Mouse (Mus musculus): ENCODE data around the gene Sorcs1.
A peak's percentile ranks its signal among the peaks of the same experiment; 100 is the strongest.

The Sorcs1 gene

DNA sequence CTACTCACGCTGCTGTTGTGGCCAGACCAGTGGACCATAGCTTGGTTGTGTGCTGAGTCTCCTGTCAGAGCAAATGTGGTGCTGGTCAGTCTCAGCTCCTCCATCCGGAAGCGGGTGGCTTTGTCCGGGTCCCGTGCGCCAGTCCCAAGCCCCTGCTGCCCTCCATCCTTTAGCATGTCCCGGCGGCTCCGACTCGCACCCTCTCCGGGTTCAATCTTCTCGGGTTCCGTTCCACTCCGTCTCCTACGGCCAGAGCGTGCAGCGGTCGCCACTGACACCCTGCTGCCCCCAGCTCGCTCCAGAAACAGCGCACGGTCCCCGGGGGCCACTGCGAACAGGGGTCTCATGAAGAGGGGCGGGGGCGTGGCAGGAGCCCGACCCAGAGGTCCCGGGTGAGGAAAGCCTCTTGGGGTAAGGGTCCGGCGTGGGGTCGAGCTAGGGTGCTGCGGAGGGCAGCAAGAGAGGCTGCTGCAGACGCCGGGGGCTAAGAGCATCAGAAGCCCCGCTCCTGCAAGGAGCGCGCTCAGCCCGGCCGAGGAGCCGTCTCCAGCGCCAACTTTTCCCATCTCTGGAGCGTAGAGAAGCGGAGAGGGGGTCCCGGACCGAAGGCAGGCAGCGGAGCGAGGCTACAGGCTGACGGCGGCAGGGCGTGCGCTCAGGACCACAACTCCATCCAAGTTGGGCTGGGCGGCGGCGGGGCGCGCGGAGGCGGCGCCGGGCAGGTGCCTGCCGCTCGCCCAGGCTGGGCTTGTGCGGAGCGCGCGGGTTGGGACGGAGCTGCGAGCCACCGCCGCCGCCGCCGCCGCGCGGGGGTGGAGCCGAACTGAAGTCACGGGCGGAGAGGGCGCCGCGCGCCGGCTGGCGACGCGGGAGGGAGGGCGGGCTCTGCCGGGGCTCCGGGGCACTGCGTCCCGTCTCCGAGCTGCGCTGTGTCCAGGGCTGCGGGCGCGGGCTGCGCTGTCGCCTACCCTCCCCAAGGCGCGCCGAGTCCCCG is at the start of gene Sorcs1:
Gene Sorcs1 (minus strand): TSS at position 744 of the 994 bp plus-strand sequence.
- peak; percentile 74 for DNase-seq (ENCODE audit: extremely low spot score, low spot score)

DNA sequence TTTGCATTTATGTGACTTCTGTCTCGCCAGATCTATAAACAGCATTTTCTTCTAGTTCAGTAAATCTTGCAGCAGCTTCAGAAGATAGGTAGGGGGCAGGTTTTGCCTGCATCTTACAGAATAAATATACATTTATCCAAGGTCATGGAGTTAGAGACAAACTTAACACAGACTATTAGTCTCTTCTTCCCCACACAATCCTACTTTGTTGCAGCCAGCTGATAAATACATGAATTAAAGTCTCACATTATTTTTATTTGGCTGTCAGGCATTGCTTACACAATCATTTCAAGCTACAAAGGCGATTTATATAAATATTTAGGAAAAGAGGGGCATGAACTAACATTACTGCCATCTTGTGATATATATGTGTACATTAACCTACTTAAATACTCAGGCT is 4.8 kb upstream of the Sorcs1 start:
- no peak for DNase-seq (ENCODE audit: extremely low spot score, low spot score)

DNA sequence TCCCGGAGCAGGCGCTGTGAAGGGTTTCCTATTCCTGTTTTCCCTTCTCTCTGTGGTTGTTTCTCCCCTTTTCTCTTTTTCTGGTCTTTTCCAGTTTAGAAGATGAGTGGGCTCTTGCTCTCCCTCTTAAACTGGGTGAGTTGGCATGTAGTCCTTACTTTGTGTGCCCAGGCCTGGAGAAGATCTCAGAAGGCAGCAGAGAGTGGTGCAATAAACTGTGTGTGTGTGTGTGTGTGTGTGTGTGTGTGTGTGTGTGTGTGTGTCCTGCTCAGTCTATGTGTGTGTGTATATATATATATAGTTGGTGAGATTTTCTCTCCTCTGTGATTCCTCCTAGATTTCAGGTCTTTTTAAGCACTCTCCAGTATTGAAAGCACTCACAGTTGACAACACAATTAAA is 500 bp upstream of the Sorcs1 start:
- DNase-seq (ENCODE audit: extremely low spot score, low spot score) = no peak

DNA sequence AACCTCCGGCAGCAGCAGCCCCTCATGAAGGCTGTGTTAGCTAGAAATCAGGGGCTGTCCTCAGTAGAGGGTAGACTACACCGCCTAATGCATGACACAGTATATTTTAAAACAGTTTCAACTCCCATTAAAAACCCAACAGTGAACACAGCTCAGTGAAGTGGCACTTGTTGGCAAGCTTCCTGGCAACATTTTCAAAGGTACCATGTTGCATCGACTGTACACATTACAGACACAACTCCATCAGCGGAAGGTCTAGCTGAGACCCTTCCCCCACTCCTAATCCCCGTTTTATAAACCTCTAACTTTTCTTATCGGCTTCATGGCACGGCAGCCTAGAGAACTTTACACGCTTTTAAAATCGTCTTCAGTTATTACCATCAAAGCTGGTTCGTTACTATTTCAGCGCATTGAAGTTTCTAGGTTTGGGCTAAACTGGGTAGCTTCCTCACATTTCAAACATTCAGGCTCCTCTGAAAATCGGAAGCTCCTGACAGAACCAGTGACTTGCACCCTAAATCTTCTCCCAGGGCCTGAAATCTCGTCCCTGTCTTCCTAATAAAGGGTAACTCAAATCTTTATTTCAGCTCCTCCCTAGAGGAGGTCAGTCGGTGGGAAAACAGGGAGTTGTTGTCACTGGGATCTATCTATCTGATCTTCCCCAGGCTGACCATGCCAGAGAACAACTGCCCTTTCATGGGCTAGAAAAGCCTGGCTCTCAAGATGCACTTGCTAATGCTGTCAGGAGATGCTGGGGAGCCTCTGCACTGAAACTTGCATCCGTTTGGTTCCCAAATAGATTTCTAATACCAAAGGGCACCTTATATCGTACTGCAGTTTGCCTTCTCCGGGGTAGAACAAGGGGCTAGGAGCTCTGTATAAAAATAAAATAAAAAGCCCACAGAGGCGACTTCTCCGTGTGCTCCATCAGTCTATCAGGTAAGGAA is 1.6 kb downstream of the Sorcs1 start:
- peak; percentile 16 for DNase-seq (ENCODE audit: extremely low spot score, low spot score)

DNA sequence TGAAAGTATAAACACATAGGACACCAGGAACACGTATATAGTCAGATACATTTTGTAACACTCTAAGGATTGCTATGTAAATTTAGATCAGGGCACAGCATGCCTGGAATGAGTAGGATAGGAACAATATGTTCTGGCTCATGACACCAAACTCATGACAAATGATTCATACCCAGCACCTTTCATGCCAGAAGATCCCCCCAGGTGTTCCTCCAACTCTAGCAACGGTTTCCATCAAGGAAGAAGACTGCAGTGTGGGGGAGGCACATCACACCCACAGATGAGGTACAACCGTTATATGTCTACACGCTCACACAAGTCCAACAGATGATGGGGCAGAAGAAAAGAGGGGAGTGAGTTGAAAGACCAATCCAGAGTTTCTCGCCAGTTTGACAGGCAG is 3.5 kb downstream of the Sorcs1 start:
- DNase-seq (ENCODE audit: extremely low spot score, low spot score) = no peak

DNA sequence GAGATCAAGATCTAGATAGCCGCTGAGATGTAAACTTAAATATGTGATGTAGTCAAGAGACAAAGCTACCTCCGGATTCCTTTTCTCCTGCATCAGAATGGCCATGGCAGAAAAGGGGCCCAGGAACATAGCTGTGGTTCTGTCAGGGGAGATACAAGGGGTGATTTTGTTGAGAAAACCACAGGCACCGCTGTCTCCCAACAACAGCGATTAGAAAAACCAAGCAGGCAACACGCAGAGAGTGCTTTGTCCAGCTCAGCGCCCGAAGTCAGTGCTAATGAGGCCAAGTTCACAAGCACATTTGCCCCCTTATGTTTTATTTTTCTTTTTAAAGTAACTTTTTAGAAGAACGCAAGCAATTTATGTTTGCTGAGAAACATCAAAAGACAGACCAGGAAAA is 10.9 kb downstream of the Sorcs1 start:
- DNase-seq (ENCODE audit: extremely low spot score, low spot score) = no peak

DNA sequence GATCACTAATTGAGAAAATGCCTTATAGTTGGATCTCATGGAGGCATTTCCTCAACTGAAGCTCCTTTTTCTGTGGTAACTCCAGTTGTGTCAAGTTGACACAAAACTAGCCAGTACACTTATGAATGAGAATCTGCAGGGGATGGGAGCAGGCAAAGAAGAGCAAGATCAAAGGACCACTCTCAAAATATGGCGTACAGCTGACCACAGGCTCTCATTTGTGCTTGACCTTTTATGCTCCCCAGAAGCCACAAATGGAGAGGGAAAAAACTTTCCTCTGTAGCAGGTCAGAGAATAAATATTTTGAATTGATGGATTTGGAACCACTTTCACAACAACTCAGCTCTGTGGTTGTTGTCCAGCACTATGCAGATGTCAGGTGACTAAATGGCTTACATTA is 14.1 kb downstream of the Sorcs1 start:
- no peak for DNase-seq (ENCODE audit: extremely low spot score, low spot score)

DNA sequence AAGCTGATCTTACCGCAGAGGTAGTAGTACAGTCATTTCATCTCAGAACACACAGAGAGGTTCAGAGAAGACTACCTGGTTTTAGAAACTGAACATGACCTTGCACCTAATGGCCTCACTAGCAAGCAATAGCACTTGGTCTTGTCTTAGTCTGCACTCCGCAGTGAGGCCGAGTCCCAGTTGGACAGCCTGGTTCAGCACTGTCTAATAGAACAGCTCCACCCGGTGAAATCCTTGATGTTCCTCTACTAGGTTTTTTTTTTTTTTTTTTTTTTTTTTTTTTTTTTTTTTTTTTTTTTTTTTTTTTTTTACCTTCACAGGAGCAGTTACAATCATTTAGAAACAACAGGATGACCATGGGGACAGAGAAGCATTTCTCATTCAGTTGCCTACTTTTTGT is 19.3 kb downstream of the Sorcs1 start:
- DNase-seq (ENCODE audit: extremely low spot score, low spot score) = no peak

DNA sequence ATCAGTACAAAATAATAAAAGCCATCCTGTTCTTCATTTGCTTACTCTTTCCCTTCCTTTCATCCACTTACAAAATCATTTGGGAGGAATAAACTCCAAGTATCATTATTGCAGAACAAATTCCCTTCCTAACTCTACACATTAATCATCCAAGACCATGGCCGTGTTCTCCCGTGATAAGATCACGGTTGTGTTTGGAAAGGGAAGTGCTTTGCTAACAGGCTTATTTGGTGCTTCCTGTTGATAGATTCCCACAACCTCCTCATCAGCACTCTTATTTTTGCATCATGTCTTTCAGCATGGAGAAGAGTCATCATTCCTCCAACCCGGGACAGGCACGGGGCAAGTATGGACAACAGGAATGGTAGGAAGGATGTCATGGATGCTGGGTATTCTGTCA is 25.7 kb downstream of the Sorcs1 start:
- no peak for DNase-seq (ENCODE audit: extremely low spot score, low spot score)

DNA sequence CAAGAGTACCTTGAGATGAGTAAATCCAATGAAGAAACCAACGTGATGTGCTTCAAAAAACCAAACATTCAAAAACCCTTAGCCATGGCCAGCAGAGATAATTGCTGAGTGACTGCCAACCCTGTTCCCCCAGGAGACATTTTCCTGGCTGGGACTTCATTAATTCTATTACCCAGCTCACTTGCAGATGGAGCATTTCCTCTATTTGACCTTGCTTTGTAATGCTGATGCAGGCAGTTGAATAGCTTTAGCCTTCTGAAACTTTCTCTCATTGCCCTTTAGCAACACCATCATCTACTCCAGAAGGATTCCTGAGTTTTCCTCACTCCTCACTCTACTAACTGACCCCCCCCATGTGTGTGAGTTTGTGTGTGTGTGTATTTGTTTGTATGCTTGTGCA is 34.6 kb downstream of the Sorcs1 start:
- DNase-seq (ENCODE audit: extremely low spot score, low spot score) = no peak

DNA sequence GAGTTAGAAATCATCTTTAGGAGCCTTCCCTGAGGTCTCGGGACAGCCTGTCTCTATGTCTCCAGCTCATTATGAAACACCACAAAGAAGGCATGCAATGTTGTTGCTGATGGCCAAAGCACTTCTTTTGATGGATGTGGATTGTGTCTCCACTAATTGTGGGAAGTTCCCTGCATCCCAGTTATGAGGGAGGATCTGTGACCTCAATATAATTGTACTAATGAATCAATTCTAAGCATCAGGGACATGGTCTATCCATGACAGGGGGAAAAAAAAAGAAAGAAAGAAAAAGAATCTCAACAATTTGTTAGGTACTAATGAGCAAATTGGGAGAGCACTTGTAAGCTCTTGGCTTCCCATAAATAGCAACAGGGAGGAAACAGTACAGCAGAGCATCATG is 36.3 kb downstream of the Sorcs1 start:
- no peak for DNase-seq (ENCODE audit: extremely low spot score, low spot score)

DNA sequence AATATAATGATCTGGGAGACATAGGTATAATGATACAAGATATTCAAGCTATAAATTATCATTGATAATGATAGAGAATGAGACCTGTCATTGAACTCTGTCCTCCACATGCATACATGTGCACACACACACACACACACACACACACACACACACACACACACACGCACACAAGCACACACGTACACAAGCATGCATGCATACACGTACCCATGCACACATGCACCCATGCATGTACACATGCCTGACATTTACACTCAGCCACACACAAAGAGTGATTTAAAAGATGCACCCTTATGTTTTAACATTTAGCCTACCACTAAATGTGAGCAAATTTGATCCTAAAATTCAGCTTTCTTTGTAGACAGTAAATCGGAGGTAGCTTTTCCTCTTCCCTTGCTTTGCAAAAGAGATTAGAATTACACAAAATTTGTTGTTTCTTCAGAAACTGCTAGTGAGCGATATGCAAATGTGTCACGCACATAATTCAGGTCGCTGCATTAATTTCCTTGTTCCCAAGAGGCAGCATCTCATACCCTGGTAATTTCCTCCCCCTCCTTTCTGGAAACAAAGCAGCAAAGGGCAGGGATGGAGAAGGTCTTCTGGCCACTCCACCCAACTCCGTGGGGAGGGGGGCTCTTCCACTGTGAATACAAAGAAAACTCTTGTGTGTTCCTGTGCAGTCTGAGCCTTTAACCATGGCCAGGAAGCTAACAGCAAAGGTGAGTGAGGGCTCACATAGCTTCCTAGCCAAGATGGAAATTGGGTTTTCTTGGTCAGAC is 38.0 kb downstream of the Sorcs1 start:
- DNase-seq (ENCODE audit: extremely low spot score, low spot score) = no peak

DNA sequence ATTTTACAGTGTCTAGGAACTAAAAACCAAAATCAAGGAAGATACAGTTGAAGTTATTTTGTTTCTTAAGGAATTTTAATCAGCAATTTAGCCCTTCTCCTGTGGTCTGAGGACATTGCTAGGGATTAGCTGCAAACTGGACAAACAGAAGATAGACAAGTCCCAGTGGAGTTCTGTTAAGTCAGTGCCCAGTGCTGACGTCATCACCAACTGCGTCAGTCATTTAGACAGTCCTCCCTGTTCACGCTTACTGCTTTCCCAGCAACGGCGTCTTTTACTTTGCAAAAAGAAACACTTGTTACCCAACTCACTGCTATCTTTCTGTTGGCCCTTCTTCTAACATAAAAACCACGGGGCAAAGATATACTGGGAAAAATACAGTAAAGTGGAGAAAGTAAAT is 40.3 kb downstream of the Sorcs1 start:
- no peak for DNase-seq (ENCODE audit: extremely low spot score, low spot score)

DNA sequence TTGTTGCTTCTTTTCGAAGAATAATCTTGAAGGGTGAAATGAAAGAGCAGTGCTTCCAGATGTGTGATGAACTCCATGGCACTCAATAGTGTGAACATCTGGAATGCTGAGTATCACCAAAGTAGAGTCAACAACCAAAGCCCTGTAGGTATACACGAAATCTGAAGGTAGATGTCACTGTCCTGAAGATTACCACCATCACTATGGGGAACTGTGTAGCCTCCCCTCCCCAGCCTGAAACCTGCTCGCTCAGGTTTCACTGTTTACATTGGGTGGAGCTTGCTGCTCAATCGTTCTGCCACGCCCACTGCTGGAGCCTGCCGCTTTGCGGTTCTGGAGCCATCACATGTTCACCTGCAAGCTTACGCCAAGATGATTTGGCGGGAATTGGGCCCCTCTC is 64.4 kb downstream of the Sorcs1 start:
- no peak for DNase-seq (ENCODE audit: extremely low spot score, low spot score)

DNA sequence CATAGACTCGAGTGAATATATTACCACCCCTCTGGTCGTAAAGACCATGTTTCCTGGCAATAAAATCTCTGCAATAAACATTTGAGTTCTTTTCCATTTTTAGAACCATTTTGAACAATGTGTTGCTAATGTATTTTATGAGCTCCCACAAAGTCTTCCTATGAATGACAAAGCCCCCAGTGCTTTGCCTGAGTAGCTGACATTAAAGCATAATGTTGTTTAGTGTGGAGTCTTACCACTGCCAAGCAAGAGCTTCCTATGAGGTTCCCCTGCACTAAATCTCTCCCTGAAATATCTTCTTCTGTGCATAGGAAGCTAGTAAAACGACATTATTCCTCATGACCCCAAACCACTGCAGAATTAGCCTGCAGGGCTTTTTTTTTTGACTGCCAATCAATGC is 66.8 kb downstream of the Sorcs1 start:
- DNase-seq (ENCODE audit: extremely low spot score, low spot score) = no peak

DNA sequence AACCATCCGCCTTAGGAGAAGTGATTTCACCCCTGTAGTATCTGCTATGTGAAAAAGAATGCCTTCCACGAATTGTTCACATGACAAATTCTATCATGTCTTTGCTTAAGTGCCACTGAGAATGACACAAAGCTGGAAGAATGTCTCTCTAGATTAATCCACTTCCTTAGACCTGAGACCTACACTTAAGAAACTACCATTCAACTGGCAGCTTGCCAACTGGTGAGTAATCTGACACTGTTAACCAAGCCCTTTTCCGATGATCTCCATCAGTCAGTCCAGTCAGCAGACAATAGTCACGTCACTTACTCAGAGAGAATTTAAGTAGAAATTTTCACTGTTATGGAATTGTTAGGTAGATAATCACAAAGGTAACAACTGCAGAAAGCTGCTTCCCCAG is 74.6 kb downstream of the Sorcs1 start:
- DNase-seq (ENCODE audit: extremely low spot score, low spot score) = no peak

DNA sequence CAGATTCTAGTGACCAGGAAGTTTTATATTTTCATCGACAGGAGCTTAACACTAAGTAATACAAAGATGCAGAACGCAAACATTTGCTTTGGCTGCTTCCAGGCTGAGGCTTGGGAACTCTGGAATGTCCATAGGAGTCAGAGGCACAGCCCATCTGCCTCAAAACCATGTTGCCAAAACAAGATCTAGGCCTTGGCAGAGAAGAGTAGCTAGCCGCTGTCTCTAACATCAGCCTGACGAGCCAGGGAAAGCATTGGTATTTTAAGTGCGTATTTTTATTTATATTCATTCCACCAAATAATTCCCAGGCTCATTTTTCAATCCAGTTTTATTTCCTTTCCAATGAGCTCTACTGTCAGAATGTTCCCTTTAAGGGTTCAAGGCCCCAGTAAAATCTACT is 75.1 kb downstream of the Sorcs1 start:
- DNase-seq (ENCODE audit: extremely low spot score, low spot score) = no peak

DNA sequence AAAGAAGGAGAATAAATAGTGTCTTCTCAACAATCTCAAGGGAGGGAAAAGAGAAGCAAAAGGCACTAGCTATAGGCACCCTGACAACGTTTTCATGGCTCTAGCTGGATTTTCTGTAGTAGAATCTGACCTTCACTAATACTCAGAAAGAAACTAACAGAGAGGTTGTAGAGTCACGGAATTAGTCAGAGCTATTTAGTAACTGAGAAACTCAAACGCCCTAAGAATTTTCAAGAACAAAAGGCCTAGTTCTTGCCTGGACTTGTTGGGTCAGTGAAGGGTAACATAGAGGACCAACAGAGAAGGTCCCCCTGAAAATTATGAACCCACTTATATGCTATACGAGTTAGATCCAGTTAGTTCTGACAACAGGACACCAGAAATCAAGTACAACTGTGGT is 81.1 kb downstream of the Sorcs1 start:
- DNase-seq (ENCODE audit: extremely low spot score, low spot score) = no peak

DNA sequence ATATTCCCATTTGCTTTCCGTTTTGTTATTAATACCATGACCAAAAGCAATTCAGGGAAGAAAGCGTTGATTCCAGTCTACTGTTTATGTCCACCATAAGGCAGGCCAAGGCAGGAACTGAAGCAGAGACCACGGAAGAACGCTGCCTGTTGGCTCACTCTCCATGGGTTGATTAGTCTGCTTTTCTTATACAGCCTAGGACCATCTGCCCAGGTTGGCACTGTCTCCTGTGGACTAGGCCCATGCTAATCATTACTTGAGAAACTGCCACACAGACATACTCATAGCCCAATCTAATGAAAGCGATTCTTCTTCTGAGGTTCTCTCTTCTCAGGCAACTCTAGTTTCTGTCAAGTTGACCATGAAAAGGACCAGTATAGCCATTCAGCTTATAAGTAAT is 92.3 kb downstream of the Sorcs1 start:
- no peak for DNase-seq (ENCODE audit: extremely low spot score, low spot score)

DNA sequence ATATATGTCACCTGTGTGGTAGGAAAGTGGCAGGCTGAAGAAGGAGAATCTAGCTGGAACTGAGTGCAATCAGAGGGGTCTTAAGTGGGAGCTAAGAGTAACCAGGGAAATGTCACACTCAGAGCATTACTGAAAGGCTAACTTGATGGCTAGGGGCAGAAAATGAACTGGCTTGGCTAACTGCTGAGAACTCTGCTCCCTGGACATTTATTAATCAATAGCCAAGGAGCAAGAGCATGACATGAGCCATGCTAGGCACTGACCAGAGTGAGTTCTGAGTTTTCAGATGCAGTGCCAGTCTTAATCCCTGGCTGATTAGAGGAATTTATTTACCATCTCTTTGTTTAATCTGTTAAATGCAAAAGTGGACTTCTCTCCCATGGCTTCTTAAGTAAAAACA is 95.5 kb downstream of the Sorcs1 start:
- DNase-seq (ENCODE audit: extremely low spot score, low spot score) = no peak

DNA sequence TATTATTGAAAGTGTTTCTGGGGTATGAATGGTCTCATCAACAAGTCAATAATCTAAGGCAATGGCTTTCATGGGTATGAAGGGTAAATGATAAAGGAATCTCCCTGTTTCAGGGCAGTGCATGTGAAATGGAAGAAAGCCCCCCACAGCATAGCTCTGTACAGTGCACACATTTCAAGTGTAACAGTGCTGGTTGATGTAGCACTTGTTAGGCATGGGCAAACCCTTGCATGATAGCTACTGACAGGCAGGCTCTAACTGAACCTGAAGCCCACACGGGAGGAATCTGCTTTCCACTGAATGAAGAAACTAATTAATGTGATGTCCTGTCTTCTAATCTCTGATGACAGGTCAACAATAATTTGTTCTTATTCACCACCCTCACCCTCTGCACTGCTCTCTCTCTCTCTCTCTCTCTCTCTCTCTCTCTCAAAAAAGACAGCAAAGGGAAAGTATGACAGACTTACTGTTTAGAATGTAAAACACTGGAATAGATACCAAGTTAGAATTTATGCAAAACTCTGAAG is 108.7 kb downstream of the Sorcs1 start:
- DNase-seq (ENCODE audit: extremely low spot score, low spot score) = no peak

Measured in neural tube, embryonic 10.5 days (tissue).